Comparison of ENCODE assay signal across 10 mouse cellular contexts in the genomic region with DNA sequence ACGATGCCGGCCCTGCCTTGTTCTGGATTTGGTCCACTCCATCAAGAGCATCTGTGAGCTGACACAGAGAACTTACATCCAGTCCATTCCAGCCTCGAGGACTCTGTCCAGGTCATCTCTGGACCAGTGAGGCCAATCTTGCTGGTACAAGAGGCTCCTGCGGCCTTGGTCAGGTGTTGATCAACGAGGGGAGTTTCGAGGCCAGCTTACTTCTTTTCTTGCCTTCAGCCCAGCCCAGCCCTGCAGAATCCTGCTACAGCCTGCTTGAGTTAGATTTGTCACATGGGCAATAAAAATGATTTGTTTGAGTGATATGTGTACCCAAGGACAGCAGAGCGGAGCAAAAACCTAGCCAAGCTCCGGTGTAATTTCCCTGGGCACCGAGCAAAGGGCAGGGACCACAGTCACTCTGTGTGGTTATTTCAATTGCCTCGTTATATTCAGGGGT. TPM values are rescaled to one million over a fixed set of nuclear protein-coding genes. Genes with fewer than 3 reads are reported as not detected.
DNase-seq lines count a peak whose midpoint lies in the region; ATAC-seq and TF ChIP-seq lines count a peak whose summit lies in the region.
"Had no signal": no experiment of that assay in that cellular context is flagged by ENCODE, and none has a peak within 500 bp of the region (broad histone marks: within the 10 kb centered on the region; RNA-seq: fewer than 3 reads in every experiment).

No protein-coding gene starts in this region.

- H3K9ac ChIP-seq in kidney, postnatal 0 days (ENCODE audit: low read depth, low read length), result no peak overlapping the region
- no peak overlapping the region for H3K9ac ChIP-seq in hindbrain, embryonic 13.5 days
- H3K9ac ChIP-seq: heart, embryonic 12.5 days; midbrain, embryonic 13.5 days had no signal

- no peak for TF ChIP-seq POLR2A in thymus, adult 2 months (IDR thresholded peaks at IDR 0.05; ENCODE audit: control insufficient read depth, extremely low read depth, insufficient read depth, low read length, poor library complexity)
- no peak; the same call in 1 of the 2 replicates for TF ChIP-seq POLR2A in small intestine, adult 2 months (IDR thresholded peaks at IDR 0.05; ENCODE audit: low read depth, low read length)

- no peaks in the 10 kb centered on the region for H3K9me3 ChIP-seq in kidney, postnatal 0 days (replicated peaks; ENCODE audit: low read length)
- H3K9me3 ChIP-seq in hindbrain, embryonic 13.5 days, result no peaks in the 10 kb centered on the region
- H3K9me3 ChIP-seq: heart, embryonic 12.5 days; midbrain, embryonic 13.5 days had no signal

- no peak for TF ChIP-seq CTCF in thymus, adult 2 months (IDR thresholded peaks at IDR 0.05; ENCODE audit: borderline replicate concordance, control insufficient read depth, extremely low read depth, insufficient read depth, low read length, poor library complexity)
- TF ChIP-seq CTCF in kidney, postnatal 0 days (IDR thresholded peaks at IDR 0.05; ENCODE audit: low read depth), result no peak
- TF ChIP-seq CTCF in small intestine, adult 2 months (IDR thresholded peaks at IDR 0.05; ENCODE audit: extremely low read depth, insufficient read length, insufficient replicate concordance, low read depth, low read length), result no peak
- no peak for TF ChIP-seq CTCF in layer of hippocampus, adult 2 months (conservative IDR thresholded peaks at IDR 0.05)

- H3K4me1 ChIP-seq in thymus, adult 2 months (replicated peaks; ENCODE audit: control insufficient read depth, insufficient read depth, low read length), result peaks cover 3% of the 10 kb centered on the region
- peaks cover 17% of the 10 kb centered on the region for H3K4me1 ChIP-seq in kidney, postnatal 0 days (replicated peaks; ENCODE audit: insufficient read depth, low read length)
- peaks cover 18% of the 10 kb centered on the region for H3K4me1 ChIP-seq in small intestine, adult 2 months (ENCODE audit: control insufficient read depth, insufficient read depth, insufficient read length, low read length)
- H3K4me1 ChIP-seq in hindbrain, embryonic 13.5 days (replicated peaks), result peaks cover 17% of the 10 kb centered on the region
- H3K4me1 ChIP-seq: midbrain, embryonic 13.5 days had no signal

- no peak overlapping the region for H3K4me2 ChIP-seq in kidney, postnatal 0 days (ENCODE audit: low read length)
- no peak overlapping the region for H3K4me2 ChIP-seq in hindbrain, embryonic 13.5 days
- H3K4me2 ChIP-seq: heart, embryonic 12.5 days; midbrain, embryonic 13.5 days had no signal

- DNase-seq in cerebellum, postnatal 10 days, result peak; percentile 13 to 38
- DNase-seq in cerebellum, adult 11-12 months, result no peak
- peak; percentile 1 for DNase-seq in thymus, postnatal 14 days
- no peak for DNase-seq in thymus, adult 2 months
- DNase-seq in kidney, postnatal 0 days (ENCODE audit: low spot score), result peak; percentile 81
- DNase-seq in layer of hippocampus, adult 2 months (ENCODE audit: low spot score in 2 of 2), result no peak

- WGBS in thymus, adult 2 months, result 91% methylated on average over 10 of the region's 10 CpGs
- WGBS in kidney, postnatal 0 days, result 25% methylated on average over 10 of the region's 10 CpGs
- 23% methylated on average over 10 of the region's 10 CpGs for WGBS in small intestine, adult 2 months
- WGBS in hindbrain, embryonic 13.5 days, result 83% methylated on average over 10 of the region's 10 CpGs

- H3K27ac ChIP-seq in thymus, adult 2 months (ENCODE audit: control insufficient read depth, insufficient read depth, low read length), result no peak overlapping the region
- peak overlapping the region; percentile 93 for H3K27ac ChIP-seq in kidney, postnatal 0 days
- peak overlapping the region; percentile 90 for H3K27ac ChIP-seq in small intestine, adult 2 months (ENCODE audit: insufficient read depth, low read depth, low read length)
- no peak overlapping the region for H3K27ac ChIP-seq in layer of hippocampus, adult 2 months
- H3K27ac ChIP-seq in hindbrain, embryonic 13.5 days, result no peak overlapping the region
- H3K27ac ChIP-seq: midbrain, embryonic 13.5 days had no signal

- H3K36me3 ChIP-seq in thymus, adult 2 months (ENCODE audit: control insufficient read depth, insufficient read depth, low read length), result no peaks in the 10 kb centered on the region
- H3K36me3 ChIP-seq in kidney, postnatal 0 days (ENCODE audit: insufficient read depth, low read length), result no peaks in the 10 kb centered on the region
- H3K36me3 ChIP-seq in small intestine, adult 2 months (ENCODE audit: control insufficient read depth, insufficient read depth, low read length), result no peaks in the 10 kb centered on the region
- no peaks in the 10 kb centered on the region for H3K36me3 ChIP-seq in hindbrain, embryonic 13.5 days
- H3K36me3 ChIP-seq: heart, embryonic 12.5 days; midbrain, embryonic 13.5 days had no signal

- ATAC-seq in kidney, postnatal 0 days (replicated peaks; ENCODE audit: low FRiP score, low read depth), result peak; percentile 80
- no peak for ATAC-seq in hindbrain, embryonic 13.5 days (ENCODE audit: low FRiP score)
- ATAC-seq: midbrain, embryonic 13.5 days had no signal

- no peak overlapping the region for H3K4me3 ChIP-seq in thymus, adult 2 months (ENCODE audit: control insufficient read depth, insufficient read depth, low read length)
- no peak overlapping the region for H3K4me3 ChIP-seq in kidney, postnatal 0 days (replicated peaks; ENCODE audit: low read depth, low read length)
- H3K4me3 ChIP-seq in small intestine, adult 2 months (ENCODE audit: low read depth, low read length), result peak overlapping the region; percentile 23
- H3K4me3 ChIP-seq in layer of hippocampus, adult 2 months, result no peak overlapping the region
- no peak overlapping the region for H3K4me3 ChIP-seq in hindbrain, embryonic 13.5 days
- H3K4me3 ChIP-seq: heart, embryonic 12.5 days; midbrain, embryonic 13.5 days had no signal

- no peaks in the 10 kb centered on the region for H3K27me3 ChIP-seq in thymus, adult 2 months (ENCODE audit: control insufficient read depth, insufficient read depth, low read length)
- H3K27me3 ChIP-seq in kidney, postnatal 0 days (ENCODE audit: insufficient read depth, low read length), result no peaks in the 10 kb centered on the region
- no peaks in the 10 kb centered on the region for H3K27me3 ChIP-seq in small intestine, adult 2 months (ENCODE audit: control insufficient read depth, insufficient read depth, low read length)
- H3K27me3 ChIP-seq in hindbrain, embryonic 13.5 days, result no peaks in the 10 kb centered on the region
- H3K27me3 ChIP-seq: heart, embryonic 12.5 days; midbrain, embryonic 13.5 days had no signal

RNA-seq across cellular contexts. Expression of gene Wsb1, which starts 25.4 kb away (rescaled TPM):
- 87.5 and 102 TPM in 2 replicates for polyA plus RNA-seq in thymus, adult 2 months (2012; rRNA removed)
- polyA plus RNA-seq in kidney, postnatal 0 days (2015; fragmentation: Nextera tagmentation; extraction: Ambion mirVana), result 265 and 274 TPM in 2 replicates
- 24.3 and 47.5 TPM in 2 replicates for polyA plus RNA-seq in small intestine, adult 2 months (2012; rRNA removed)
- 100 to 1,000 TPM in 1 of 2 experiments, 10 to 100 TPM in 1; 83.0 to 101 TPM for total RNA-seq in layer of hippocampus, adult 2 months (2021)
- polyA plus RNA-seq in hindbrain, embryonic 13.5 days (2015; fragmentation: Nextera tagmentation; extraction: Ambion mirVana), result 571 and 597 TPM in 2 replicates

Comparison
In these comparisons a context has a peak if more than half of its experiments do, and no peak if none do; other contexts are left out.
1. DNase-seq: peak in cerebellum, postnatal 10 days (2 of 2), thymus, postnatal 14 days (single experiment) and kidney, postnatal 0 days (single experiment); none in cerebellum, adult 11-12 months (single experiment), thymus, adult 2 months (single experiment) and layer of hippocampus, adult 2 months (0 of 2).
2. H3K27ac ChIP-seq: peak in kidney, postnatal 0 days (single experiment) and small intestine, adult 2 months (single experiment); none in thymus, adult 2 months (single experiment), layer of hippocampus, adult 2 months (single experiment) and hindbrain, embryonic 13.5 days (single experiment).